Mouse (Mus musculus): ENCODE measurements around the gene Igf2bp1. TPM values are rescaled to one million over a fixed set of nuclear protein-coding genes. Genes with fewer than 3 reads are reported as not detected.
A peak's percentile ranks its signal among the peaks of the same experiment; 100 is the strongest.
"Not testable (repeated sequence)": the region's sequence is repeated elsewhere in the genome, so short reads cannot be mapped to it uniquely, and the experiment has no call there.

Igf2bp1 gene
- total and polyA plus RNA-seq, 2 experiments, result not detected

DNA sequence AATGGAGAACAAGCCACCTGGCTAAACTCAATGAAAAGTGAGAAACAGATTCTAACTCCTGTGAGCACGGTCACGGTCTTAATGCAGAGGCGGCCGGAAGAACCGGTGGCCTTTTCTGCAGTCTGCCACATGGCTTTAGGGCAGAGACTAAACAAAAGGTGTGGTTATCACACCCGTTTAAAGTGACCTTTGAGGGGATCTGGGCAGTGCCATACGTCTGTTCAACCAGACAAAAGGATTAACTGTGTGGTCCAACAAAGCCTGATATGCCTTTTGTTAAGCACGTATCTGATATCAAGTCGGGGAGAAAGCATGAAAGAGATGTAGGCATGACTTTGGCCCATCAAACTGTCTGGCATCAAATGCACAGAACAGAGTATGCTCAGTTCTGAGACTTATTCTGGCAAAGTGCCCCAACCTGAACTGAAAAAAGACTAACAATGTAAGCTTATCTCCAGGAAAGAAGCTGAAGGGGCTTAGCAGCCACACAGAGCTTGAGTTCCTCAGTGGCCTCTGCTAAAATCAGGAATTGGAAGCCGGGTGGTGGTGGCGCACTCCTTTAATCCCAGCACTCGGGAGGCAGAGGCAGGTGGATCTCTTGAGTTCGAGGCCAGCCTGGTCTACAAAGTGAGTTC lies 59.8 kb downstream of the Igf2bp1 start:
- Histone ChIP-seq H3K36me3 (ENCODE audit: control insufficient read depth, insufficient read depth, low read length) (no peaks in the 10 kb centered on the region), H3K27me3 (ENCODE audit: control insufficient read depth, insufficient read depth, low read length) (no peaks in the 10 kb centered on the region), H3K27ac (replicated peaks; ENCODE audit: insufficient read depth, low read depth, low read length) (no peak overlapping the region), H3K4me1 (ENCODE audit: control insufficient read depth, insufficient read depth, low read length) (no peaks in the 10 kb centered on the region), H3K79me2 (ENCODE audit: control insufficient read depth, insufficient read depth, low read length) (no peaks in the 10 kb centered on the region), H3K4me3 (ENCODE audit: insufficient read depth, low read depth, low read length) (no peak overlapping the region), H3K9ac (ENCODE audit: low read depth, low read length) (no peak overlapping the region)
- 83% methylated on average over 13 of the region's 13 CpGs for WGBS
- no peak for TF ChIP-seq POLR2A (IDR thresholded peaks at IDR 0.05; ENCODE audit: extremely low read depth, insufficient read depth, low read length)
- no peak for TF ChIP-seq CTCF (IDR thresholded peaks at IDR 0.05; ENCODE audit: low read depth, low read length)
- DNase-seq (ENCODE audit: extremely low read depth, low read depth, low spot score), result no peak

DNA sequence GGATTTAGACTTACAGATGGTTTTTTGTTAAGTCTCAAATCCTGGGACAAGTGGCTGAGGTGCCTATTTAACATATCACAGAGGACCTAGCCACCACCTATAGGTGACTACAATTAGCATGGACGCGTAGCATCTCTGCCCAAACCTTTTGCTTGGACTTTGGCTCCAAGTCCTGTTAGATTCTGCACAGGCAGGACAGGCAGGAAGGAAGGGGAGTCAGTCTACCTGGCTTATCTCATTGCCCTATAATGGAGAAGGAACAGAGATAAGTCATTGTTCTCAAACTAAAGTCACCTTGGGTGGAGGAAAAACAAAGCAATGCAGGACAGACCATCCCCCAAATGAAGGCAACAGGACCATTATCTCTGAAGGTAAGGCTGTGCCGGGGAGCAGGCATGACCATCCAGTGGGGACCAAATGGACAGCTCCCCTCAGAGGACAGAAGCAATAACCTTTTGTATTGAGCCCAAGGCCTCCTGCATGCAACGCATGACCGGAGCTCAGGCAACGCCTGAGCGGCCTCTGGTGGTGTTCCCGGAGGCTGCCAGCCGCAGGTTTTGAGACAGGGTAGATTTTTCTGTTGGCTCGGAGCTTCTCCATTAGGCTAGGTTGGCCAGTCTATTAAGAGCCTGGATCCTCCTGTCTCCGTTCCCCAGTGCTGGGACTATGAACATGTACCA lies 65.8 kb downstream of the Igf2bp1 start:
- no peak for DNase-seq (ENCODE audit: extremely low read depth, low read depth, low spot score)
- TF ChIP-seq CTCF (IDR thresholded peaks at IDR 0.05; ENCODE audit: low read depth, low read length) (no peak), POLR2A (IDR thresholded peaks at IDR 0.05; ENCODE audit: extremely low read depth, insufficient read depth, low read length) (no peak)
- H3K4me3 ChIP-seq (ENCODE audit: insufficient read depth, low read depth, low read length), result no peak overlapping the region
- no peak overlapping the region for H3K27ac ChIP-seq (replicated peaks; ENCODE audit: insufficient read depth, low read depth, low read length)
- H3K9ac ChIP-seq (ENCODE audit: low read depth, low read length), result no peak overlapping the region
- WGBS, result 36% methylated on average over 11 of the region's 11 CpGs
- no peaks in the 10 kb centered on the region for H3K36me3 ChIP-seq (ENCODE audit: control insufficient read depth, insufficient read depth, low read length)
- H3K27me3 ChIP-seq (ENCODE audit: control insufficient read depth, insufficient read depth, low read length), result no peaks in the 10 kb centered on the region
- H3K79me2 ChIP-seq (ENCODE audit: control insufficient read depth, insufficient read depth, low read length), result no peaks in the 10 kb centered on the region
- no peaks in the 10 kb centered on the region; the same call in 1 of the 2 replicates for H3K4me1 ChIP-seq (ENCODE audit: control insufficient read depth, insufficient read depth, low read length)

DNA sequence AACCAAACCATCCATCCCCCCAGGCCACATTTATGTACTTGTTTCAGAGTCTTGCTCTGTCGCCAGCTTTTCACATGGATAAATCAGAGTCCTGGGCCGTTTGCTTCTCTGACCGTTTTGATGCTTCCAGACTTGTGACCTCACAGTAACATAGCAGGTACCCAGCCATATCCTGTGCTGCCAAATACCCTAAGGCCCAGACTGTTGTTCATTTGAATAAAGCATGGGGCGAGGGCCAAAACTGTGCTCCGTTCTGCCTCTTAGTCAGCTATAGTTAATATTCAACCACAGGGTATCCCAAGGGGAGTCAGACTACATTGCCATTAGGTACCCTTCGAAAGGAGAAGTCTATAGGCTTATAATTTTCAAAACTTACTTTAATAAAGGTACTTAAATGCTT lies 69.3 kb downstream of the Igf2bp1 start:
- H3K4me3 ChIP-seq (ENCODE audit: insufficient read depth, low read depth, low read length), result no peak overlapping the region
- H3K27ac ChIP-seq (replicated peaks; ENCODE audit: insufficient read depth, low read depth, low read length), result no peak overlapping the region
- H3K4me1 ChIP-seq (ENCODE audit: control insufficient read depth, insufficient read depth, low read length), result no peaks in the 10 kb centered on the region; the same call in 1 of the 2 replicates
- no peak for DNase-seq (ENCODE audit: extremely low read depth, low read depth, low spot score)
- 44% methylated on average over 6 of the region's 6 CpGs for WGBS
- H3K9ac ChIP-seq (ENCODE audit: low read depth, low read length), result no peak overlapping the region
- no peak for TF ChIP-seq POLR2A (IDR thresholded peaks at IDR 0.05; ENCODE audit: extremely low read depth, insufficient read depth, low read length)
- no peaks in the 10 kb centered on the region; the same call in 1 of the 2 replicates for H3K27me3 ChIP-seq (ENCODE audit: control insufficient read depth, insufficient read depth, low read length)
- H3K79me2 ChIP-seq (ENCODE audit: control insufficient read depth, insufficient read depth, low read length), result no peaks in the 10 kb centered on the region
- H3K36me3 ChIP-seq (ENCODE audit: control insufficient read depth, insufficient read depth, low read length), result no peaks in the 10 kb centered on the region

DNA sequence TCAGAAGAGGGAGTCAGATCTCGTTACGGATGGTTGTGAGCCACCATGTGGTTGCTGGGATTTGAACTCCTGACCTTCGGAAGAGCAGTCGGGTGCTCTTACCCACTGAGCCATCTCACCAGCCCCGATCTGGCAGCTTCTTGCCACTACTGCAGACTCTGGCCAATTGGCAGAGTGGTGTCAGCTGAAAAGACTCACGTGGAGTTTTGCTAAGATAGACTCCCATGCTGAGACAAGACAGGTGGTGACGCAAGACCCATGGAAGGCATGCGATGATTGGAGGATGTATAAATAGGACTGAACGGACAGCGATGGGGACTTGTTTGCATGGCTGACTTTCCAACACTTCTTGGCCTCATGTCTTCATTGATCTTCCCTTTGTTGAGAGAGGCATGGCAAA lies 73.6 kb downstream of the Igf2bp1 start:
- not testable (repeated sequence) for H3K79me2 ChIP-seq (ENCODE audit: control insufficient read depth, insufficient read depth, low read length); H3K4me3 ChIP-seq (ENCODE audit: insufficient read depth, low read depth, low read length); H3K36me3 ChIP-seq (ENCODE audit: control insufficient read depth, insufficient read depth, low read length); H3K27me3 ChIP-seq (ENCODE audit: control insufficient read depth, insufficient read depth, low read length); DNase-seq (ENCODE audit: extremely low read depth, low read depth, low spot score); H3K4me1 ChIP-seq (ENCODE audit: control insufficient read depth, insufficient read depth, low read length); H3K27ac ChIP-seq (replicated peaks; ENCODE audit: insufficient read depth, low read depth, low read length); H3K9ac ChIP-seq (ENCODE audit: low read depth, low read length)
- WGBS, result 80% methylated on average over 8 of the region's 10 CpGs

DNA sequence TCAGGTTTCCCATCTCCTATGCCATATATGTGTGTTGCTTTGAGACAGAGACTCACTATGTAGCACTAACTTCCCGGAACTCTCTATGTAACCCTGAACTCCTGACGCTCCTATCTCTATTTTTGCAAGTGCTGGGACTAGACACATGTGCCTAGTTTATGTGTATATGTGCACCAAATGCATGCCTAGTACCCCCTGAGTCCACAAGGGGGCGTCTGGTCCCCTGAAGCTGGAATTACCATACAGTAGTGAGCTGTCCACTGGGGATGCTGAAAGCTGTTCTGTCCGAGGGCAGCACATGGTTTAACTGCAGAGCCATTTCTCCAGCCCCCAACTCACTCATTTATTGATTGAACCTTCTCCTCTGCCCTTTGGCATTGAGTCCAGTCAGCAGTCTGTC lies 79.3 kb downstream of the Igf2bp1 start:
- no peaks in the 10 kb centered on the region for H3K36me3 ChIP-seq (ENCODE audit: control insufficient read depth, insufficient read depth, low read length)
- no peaks in the 10 kb centered on the region for H3K79me2 ChIP-seq (ENCODE audit: control insufficient read depth, insufficient read depth, low read length)
- no peak for TF ChIP-seq POLR2A (IDR thresholded peaks at IDR 0.05; ENCODE audit: extremely low read depth, insufficient read depth, low read length)
- peak; percentile 8; the same call in 1 of the 2 replicates for TF ChIP-seq CTCF (IDR thresholded peaks at IDR 0.05; ENCODE audit: low read depth, low read length)
- H3K4me1 ChIP-seq (ENCODE audit: control insufficient read depth, insufficient read depth, low read length), result no peaks in the 10 kb centered on the region
- peaks cover 5% of the 10 kb centered on the region; the same call in 1 of the 2 replicates for H3K27me3 ChIP-seq (ENCODE audit: control insufficient read depth, insufficient read depth, low read length)
- 68% methylated on average over 4 of the region's 4 CpGs for WGBS
- H3K4me3 ChIP-seq (ENCODE audit: insufficient read depth, low read depth, low read length), result no peak overlapping the region
- DNase-seq (ENCODE audit: extremely low read depth, low read depth, low spot score), result no peak
- H3K9ac ChIP-seq (ENCODE audit: low read depth, low read length), result no peak overlapping the region
- no peak overlapping the region for H3K27ac ChIP-seq (replicated peaks; ENCODE audit: insufficient read depth, low read depth, low read length)

DNA sequence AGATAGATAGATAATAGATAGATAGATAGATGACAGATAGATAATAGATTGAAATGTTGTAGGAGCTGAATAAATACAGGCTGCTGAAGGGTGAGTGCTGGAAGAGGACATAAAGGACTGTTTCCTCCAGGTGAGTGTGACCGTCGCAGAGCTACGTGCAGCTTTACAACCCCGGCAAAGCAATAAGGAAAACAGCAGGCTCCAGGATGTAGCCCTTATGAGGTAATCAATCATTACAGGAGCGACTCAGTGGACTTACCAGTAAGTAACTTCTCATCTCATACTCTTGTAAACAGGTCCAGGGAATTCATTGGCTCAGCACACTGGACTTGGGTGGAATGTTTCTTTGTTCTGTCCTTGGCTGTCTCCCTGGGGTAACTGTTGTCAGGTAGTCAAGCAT lies 79.8 kb downstream of the Igf2bp1 start:
- Histone ChIP-seq H3K4me3 (ENCODE audit: insufficient read depth, low read depth, low read length) (no peak overlapping the region), H3K9ac (ENCODE audit: low read depth, low read length) (no peak overlapping the region), H3K79me2 (ENCODE audit: control insufficient read depth, insufficient read depth, low read length) (no peaks in the 10 kb centered on the region), H3K27ac (replicated peaks; ENCODE audit: insufficient read depth, low read depth, low read length) (no peak overlapping the region), H3K27me3 (ENCODE audit: control insufficient read depth, insufficient read depth, low read length) (peaks cover 5% of the 10 kb centered on the region; the same call in 1 of the 2 replicates), H3K36me3 (ENCODE audit: control insufficient read depth, insufficient read depth, low read length) (no peaks in the 10 kb centered on the region), H3K4me1 (ENCODE audit: control insufficient read depth, insufficient read depth, low read length) (no peaks in the 10 kb centered on the region)
- no peak for DNase-seq (ENCODE audit: extremely low read depth, low read depth, low spot score)
- 93% methylated on average over 5 of the region's 5 CpGs for WGBS
- TF ChIP-seq POLR2A (IDR thresholded peaks at IDR 0.05; ENCODE audit: extremely low read depth, insufficient read depth, low read length) (no peak), CTCF (IDR thresholded peaks at IDR 0.05; ENCODE audit: low read depth, low read length) (no peak)

Data from liver, adult 2 months (tissue).